Mouse (Mus musculus): ENCODE results near the gene Ky.

Ky gene

DNA sequence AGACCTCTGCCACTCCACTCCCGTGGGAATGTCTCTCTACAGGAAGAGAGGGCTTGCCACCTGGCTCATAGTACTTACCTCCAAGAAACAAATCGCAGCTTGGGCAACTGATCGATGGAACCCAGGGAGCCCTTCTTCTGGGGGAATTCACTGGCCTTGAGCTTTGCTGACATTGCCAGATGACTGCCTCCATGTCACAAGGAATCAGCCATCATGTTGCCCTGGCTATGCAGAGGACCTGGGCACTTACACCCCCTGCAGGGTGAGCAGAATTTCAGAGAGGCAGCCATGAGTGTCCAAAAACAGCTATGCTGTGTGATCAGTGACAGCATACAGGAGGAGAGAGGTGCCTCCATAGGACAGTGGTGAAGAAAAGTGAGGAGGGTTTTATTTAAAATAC lies 48.2 kb downstream of the Ky start:
- DNase-seq: no peak

DNA sequence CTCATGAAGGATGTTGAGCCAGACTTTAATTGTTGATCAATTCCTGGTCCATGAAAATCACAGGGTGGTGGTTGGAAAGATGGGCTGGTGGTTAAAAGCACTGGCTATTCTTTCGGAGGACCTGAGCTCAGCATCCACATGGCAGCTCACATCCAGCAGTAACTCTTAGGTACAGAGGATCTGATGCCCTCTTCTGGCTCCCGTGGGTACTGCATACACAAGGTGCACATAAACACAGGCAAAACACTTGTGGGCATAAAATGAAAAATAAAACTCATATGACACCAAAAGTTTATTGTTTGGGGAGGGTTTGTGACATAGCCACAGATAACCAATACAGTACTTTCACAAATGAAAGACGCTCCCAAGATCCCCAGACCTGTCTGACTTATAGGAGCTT lies 52.9 kb downstream of the Ky start:
- no peak for DNase-seq

DNA sequence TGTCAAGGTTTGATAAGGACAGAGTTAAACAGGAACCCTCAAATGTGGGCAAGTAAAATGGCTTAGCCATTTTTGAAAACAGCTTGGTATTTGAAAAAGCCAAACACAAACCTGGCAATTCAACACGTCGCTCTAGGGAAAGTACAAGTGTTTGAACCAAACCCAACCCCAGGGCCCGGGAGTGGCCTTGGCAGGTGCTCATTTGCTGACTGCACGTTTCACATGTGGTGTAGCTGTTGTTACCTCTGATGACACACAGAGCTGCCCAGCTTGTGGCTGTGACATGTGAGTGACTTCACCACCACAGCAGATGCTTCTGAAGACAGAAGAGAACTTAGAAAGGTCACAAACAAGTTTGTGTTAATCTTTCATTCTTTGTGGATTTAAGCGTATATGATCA lies 67.3 kb downstream of the Ky start:
- DNase-seq: no peak

DNA sequence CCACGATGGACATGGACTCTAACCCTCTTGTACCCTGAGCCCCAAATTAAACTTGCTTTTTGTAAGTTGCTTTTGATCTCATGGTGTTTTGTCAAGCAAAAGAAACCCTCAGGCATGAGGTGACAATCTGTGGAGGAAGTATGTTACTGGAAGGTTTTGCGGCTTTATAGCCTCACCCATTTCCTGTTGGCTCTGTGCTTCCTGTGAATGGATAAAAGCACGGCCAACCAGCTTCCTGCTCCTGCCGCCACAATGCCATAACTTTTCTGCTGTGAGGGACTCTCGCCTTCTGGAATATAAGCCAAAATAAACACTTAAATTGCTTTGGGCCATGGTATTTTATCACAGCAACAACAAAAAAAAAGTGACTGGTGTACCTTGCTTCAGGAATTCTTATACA lies 71.9 kb downstream of the Ky start:
- DNase-seq: peak; percentile 9 to 17

DNA sequence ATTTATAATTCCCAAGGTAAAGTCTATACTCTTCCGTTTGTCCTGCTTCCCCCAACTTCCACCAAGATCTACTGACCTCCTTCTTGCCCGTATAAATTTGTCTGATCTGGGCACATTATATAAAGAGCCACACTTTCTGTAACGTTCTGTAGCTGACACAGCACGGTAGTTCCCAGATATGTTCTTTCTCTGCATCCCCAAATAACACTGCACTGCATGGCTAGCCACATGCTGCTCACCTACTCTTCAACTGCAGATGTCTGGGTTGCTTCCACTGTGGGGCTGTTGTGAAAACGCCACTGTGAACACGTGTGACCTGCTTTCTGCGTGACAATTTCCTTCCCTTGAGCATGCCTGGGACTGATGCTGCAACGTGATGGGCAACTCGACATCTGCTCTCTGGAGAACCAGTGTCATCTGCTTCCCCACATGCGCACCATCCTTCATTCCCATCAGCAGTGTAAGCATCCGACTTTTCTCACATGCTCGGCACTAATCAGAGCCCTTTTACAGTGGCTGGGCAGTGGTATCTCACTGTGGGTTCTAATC lies 76.4 kb downstream of the Ky start:
- DNase-seq: no peak

DNA sequence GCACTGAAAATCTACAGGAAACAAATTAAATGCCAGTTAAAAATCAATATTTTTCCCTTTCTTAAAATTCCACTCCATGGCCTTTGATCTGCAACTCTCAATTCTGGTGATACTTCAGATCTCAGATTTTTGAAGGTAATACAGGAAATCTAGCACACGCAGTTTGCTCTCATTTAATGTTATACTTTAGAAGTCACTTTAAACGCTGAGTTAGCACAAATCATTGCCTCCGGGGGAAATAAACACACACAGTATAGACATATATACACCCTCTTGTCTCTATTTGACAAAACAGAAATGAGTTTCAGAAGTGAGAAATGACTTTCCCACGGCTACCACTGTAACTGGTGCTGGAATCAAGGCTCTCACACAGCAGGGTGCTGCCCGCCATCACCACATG lies 81.8 kb downstream of the Ky start:
- DNase-seq: no peak

DNA sequence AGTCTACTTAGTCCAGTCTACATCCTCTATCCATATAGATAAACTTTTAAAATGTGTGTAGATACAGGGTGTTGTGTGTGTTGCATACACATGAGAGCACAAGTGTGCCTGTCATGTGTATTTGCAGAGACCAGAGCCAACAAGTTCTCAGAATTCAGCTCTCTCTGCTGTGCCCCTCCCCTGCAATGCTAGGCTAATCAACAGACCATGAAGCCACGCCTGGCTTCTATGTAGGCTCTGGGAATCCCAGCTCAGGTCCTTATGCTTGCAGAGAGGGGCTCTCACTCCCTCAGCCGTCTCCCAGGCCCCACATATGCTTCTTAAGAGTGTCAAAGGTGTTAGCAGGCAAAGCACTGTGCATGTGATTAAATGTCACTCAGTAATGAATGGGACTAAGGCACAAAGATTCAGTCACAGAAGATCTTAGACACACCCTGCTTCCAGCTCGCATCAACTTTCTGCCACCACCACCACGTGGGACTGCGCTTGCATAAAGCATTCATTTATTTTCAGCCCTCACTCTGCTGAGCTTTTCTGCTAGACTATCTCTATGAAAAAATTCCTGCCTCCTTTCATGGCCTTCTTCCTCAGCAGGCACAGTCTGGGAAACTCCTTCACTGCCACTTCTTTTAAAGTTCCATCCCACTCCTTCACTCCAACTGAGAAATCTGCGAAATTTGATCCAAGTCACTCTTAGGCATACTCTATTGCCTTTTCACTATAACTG lies 89.3 kb downstream of the Ky start:
- DNase-seq: peak in 1 of 2 experiments; percentile 44
